Mouse (Mus musculus) liver, postnatal 0 days (tissue): ENCODE measurements around the gene Frmd4b.

Source experiments
- CTCF ChIP-seq: sonication (generic); IDR thresholded peaks from 2 replicates; pipeline ENCODE4 v1.5.1; 2016; ENCODE audit warnings: antibody characterized with exemption, low read depth
- EP300 ChIP-seq: IDR thresholded peaks from 2 replicates; pipeline ENCODE4 v1.6.1; 2016; ENCODE audit warnings: antibody characterized with exemption, low read depth, mild to moderate bottlenecking

DNA sequence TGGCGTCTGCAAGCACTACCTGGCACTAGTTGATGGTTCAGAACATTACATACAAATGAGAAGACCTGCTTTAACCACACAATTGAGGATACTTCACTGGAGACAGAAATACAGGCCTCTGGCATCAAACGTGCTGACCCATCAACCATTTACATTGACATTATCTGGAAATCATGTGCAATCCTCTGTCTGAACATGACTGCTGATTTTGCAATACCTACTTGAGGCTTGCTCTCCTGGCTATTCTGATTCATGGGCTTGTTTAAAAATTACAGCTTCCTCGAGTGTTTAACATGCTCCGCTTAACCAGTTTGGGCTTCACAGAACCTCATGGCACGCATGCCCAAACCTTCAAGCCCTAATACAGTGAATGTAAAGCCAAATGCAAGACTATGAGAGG is 42.4 kb downstream of the Frmd4b start:
- TF ChIP-seq CTCF (no peak), EP300 (no peak)
